Mouse (Mus musculus) embryo, embryonic 10.5 days (tissue): ENCODE measurements around the gene Gm31571.
"Not testable (repeated sequence)": the region's sequence is repeated elsewhere in the genome, so short reads cannot be mapped to it uniquely, and the experiment has no call there.

Source experiments
- DNase-seq: peaks from one replicate; pipeline ENCODE4 v3.0.0-alpha.2; 2015; ENCODE audit warnings: low spot score

The Gm31571 gene

DNA sequence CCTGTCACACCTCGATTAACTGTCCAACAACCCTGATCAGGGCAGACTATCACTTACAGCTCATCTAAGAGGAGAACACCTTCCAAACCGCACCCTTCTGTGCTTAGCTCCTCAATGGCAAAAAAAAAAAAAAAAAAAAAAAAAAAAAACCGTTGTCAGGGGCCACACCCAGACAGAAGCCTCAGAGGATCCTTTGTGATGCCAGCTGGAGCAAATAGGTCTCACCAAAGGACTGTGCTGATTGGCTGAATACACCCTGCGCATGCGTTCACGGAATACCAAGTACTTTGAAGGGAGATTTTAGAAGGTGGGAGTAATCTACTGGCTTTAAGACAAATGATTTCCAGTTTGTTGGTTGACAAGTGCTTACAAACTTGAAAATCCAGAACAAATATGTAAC is at the start of gene Gm31571:
Gm31571 (minus strand) TSS at position 101 of the 400 bp plus-strand sequence.
- not testable (repeated sequence) for DNase-seq
